Mouse (Mus musculus): ENCODE results near the gene Mtch1.

DNA sequence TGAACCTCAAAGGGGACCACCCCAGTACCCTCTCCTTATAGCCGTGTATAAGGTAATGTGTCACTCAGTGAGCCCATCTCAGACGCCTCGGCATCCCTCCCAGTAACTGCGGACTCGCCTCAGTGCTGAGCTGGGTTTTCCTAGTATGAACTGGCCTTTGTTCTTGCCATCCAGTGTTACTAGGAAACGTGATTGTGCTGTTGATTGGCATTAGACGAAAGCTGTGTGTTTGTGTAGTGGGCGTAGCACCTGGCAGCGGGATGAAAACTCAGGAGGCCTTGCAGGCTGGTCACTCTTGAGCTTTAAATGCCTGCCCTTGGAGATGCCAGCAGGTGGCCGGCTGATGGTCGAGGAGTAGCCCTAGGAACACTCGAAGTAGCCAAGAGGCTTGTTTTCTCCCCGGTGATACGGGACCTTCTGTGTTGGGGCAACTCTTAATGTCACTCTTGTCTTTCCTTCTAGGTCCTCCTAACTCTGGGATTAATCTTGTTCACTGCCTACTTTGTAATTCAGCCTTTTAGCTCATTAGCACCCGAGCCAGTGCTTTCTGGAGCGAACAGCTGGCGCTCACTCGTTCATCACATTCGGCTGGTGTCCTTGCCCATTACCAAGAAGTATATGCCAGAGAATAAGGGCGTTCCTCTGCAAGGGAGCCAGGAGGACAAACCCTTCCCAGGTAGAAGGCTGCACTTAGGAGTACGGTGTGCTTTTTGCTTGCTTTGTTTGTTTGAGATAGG lies 65.3 kb downstream of the Mtch1 start:
- TF ChIP-seq POLR2A (IDR thresholded peaks at IDR 0.05; ENCODE audit: control insufficient read depth, extremely low read depth, insufficient read depth, low read length, poor library complexity) (no peak), CTCF (IDR thresholded peaks at IDR 0.05; ENCODE audit: borderline replicate concordance, control insufficient read depth, extremely low read depth, insufficient read depth, low read length, poor library complexity) (no peak)

Measured in thymus, adult 2 months (tissue).